Mouse (Mus musculus): ENCODE measurements around the gene Cwh43. TPM values are rescaled to one million over a fixed set of nuclear protein-coding genes. Genes with fewer than 3 reads are reported as not detected.

Gene Cwh43
- 0.32 and 0.33 TPM in 2 replicates for polyA plus RNA-seq (2015; fragmentation: Nextera tagmentation; extraction: Ambion mirVana)

DNA sequence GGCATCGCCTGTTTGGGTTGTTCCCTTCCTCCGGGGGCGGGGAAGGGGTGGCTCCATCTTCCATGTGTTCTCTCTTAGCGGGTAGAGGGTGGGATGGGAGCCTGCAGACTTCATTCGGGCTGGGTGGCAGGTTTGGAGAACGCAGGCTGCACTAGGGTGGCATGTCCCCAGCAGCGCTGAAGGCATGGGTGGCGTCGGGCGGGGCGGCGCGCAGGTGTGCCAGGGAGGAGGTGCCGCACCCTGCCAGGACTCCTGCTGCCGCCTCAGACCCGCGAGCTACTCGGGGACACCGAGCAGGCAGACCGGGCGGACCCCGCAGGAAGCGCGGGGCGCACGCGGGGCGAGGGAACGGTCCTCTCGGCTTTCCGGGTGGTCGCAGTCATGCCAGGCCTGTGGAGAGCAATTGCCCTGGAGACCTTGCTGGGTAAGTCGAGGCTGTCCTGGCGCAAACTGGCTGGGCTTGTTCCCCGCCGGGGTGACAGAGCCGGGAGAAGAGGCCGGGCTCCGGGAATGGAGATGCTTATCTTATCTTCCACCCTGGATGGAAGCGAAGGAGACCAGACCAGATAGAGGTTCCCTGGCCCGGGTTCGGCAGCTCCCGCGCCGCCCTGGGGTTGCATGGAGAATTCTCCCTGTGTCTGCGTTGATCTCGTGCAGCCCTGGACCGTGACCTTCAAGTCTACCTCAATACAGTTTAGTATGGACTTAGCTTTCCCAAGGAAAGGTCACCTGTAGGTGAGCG, at the start of gene Cwh43:
Gene Cwh43, plus strand, starts transcription at position 95 of the 742 bp plus-strand sequence.
- H3K4me2 ChIP-seq, result peak within 1 kb of the TSS; percentile 67
- H3K4me3 ChIP-seq, result peak within 1 kb of the TSS; percentile 38
- H3K9me3 ChIP-seq, result no peaks in the 10 kb centered on the region
- H3K27me3 ChIP-seq, result peaks cover 45% of the 10 kb centered on the region
- H3K9ac ChIP-seq, result peak within 1 kb of the TSS; percentile 63
- H3K4me1 ChIP-seq (replicated peaks), result peaks cover 10% of the 10 kb centered on the region
- H3K27ac ChIP-seq (replicated peaks), result no peak within 1 kb of the TSS
- peak; percentile 50 for ATAC-seq (ENCODE audit: low read depth)
- WGBS, result 2% methylated on average over 49 of the region's 49 CpGs
- H3K36me3 ChIP-seq, result no peaks in the 10 kb centered on the region

DNA sequence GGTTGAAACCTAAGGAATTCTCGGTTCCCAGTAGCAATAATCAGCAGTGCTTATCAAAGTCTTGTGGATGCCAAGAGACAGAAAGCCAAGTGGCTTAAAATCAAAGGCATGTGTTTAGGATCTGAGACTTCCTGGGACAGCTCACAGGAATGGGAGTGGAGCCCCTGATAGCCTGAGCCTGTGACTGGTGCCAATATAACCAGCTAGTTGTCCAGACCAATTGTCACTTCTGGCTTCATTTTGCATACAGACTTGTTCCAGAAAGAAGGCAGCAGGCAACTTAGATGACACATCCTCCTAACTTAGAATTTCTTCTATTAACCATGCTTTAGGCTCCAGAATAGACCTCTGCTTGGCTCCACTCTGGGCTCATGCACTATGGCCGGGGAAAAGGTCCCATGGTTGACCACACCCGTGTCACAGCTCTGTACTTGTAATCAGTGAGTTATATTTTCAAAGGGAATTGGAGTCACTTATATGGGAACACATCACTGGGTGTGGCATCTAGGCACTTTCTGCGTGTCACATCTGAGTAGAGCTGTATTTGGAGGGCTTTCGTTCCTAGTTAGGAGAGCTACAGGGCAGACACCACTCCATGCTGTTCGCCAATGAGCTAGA, 46.6 kb upstream of the Cwh43 start:
- WGBS, result 81% methylated on average over 6 of the region's 6 CpGs
- Histone ChIP-seq H3K9me3 (no peaks in the 10 kb centered on the region), H3K9ac (no peak overlapping the region), H3K27ac (replicated peaks) (no peak overlapping the region), H3K36me3 (no peaks in the 10 kb centered on the region), H3K4me2 (peak overlapping the region; percentile 39; the same call in 1 of the 2 replicates), H3K4me1 (replicated peaks) (peaks cover 20% of the 10 kb centered on the region), H3K4me3 (no peak overlapping the region), H3K27me3 (peaks cover 7% of the 10 kb centered on the region; the same call in 1 of the 2 replicates)
- no peak for ATAC-seq (ENCODE audit: low read depth)

DNA sequence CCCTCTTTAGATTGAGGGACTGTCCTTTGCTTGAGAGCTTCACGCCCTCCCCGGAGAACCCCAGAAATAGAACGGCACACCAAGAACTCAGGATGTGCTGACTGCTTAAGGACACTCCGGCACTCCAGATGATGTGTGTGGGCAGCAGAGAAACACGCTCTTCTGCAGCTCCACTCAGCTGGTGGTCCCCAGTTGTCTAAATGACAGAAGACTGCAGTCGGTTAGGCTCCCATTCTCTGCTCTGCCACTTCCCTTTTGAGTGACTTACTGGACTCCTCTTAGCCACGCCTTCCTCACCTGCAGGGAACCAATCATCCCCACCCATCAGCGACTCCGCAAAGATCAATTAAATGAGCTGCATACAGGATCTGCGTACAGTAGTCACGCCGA, 46.1 kb upstream of the Cwh43 start:
- H3K9ac ChIP-seq, result no peak overlapping the region
- no peak for ATAC-seq (ENCODE audit: low read depth)
- no peaks in the 10 kb centered on the region for H3K9me3 ChIP-seq
- H3K4me3 ChIP-seq, result no peak overlapping the region; the same call in 1 of the 2 replicates
- peaks cover 7% of the 10 kb centered on the region; the same call in 1 of the 2 replicates for H3K27me3 ChIP-seq
- no peak overlapping the region for H3K27ac ChIP-seq (replicated peaks)
- no peaks in the 10 kb centered on the region for H3K36me3 ChIP-seq
- WGBS, result 37% methylated on average over 12 of the region's 12 CpGs
- H3K4me1 ChIP-seq (replicated peaks), result peaks cover 15% of the 10 kb centered on the region
- H3K4me2 ChIP-seq, result peak overlapping the region; percentile 39

DNA sequence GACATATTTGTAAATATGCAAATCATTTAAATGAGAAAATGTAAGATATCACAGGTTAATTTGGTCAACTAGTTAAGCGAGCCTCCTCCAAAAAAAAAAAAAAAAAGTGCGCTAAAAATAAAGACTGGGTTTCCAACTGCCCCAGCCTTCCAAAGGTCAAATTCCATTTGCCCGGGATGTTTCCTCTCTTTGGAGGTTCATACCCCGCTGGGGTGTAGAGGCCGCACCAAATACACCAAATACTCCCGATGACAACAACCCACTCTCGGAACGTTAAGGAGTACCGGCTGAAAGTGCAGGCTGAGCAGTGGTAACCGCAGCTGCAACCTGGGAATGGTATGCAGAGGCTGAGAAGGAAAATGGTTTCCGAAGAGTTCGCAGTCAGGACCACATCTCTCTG, 45.6 kb upstream of the Cwh43 start:
- 33% methylated on average over 12 of the region's 12 CpGs for WGBS

DNA sequence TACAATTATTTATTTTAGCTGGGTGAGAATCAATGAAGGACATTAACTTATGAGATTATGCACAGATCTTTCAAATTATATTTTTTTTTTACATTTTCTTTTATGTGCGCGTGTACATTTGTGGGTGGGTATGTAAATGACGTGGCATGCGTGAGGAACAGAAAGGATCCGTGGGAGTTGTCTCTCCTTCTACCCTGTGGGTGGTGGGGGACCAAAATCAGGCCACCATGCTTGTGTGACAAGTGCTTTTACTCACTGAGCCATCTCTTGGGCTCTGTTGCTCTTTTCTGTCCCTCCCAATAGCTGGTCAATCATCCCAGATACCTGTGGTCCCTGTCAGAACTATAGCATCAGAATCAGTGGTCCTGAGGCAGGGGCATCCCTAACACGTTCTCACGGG, 43.5 kb upstream of the Cwh43 start:
- Histone ChIP-seq H3K4me3 (no peak overlapping the region), H3K36me3 (no peaks in the 10 kb centered on the region), H3K9ac (no peak overlapping the region), H3K4me1 (replicated peaks) (peaks cover 9% of the 10 kb centered on the region; the same call in 1 of the 2 replicates), H3K4me2 (no peak overlapping the region), H3K27ac (replicated peaks) (no peak overlapping the region), H3K9me3 (no peaks in the 10 kb centered on the region), H3K27me3 (peaks cover 7% of the 10 kb centered on the region; the same call in 1 of the 2 replicates)
- no peak for ATAC-seq (ENCODE audit: low read depth)
- 89% methylated on average over 7 of the region's 7 CpGs for WGBS

More for the DNA sequence above, 45.6 kb upstream of the Cwh43 start:
- H3K27ac ChIP-seq (replicated peaks), result no peak overlapping the region
- peak overlapping the region; percentile 39 for H3K4me2 ChIP-seq
- H3K9ac ChIP-seq, result no peak overlapping the region
- H3K9me3 ChIP-seq, result no peaks in the 10 kb centered on the region
- no peak overlapping the region for H3K4me3 ChIP-seq
- no peak for ATAC-seq (ENCODE audit: low read depth)
- peaks cover 12% of the 10 kb centered on the region for H3K4me1 ChIP-seq (replicated peaks)
- peaks cover 7% of the 10 kb centered on the region; the same call in 1 of the 2 replicates for H3K27me3 ChIP-seq
- no peaks in the 10 kb centered on the region for H3K36me3 ChIP-seq

DNA sequence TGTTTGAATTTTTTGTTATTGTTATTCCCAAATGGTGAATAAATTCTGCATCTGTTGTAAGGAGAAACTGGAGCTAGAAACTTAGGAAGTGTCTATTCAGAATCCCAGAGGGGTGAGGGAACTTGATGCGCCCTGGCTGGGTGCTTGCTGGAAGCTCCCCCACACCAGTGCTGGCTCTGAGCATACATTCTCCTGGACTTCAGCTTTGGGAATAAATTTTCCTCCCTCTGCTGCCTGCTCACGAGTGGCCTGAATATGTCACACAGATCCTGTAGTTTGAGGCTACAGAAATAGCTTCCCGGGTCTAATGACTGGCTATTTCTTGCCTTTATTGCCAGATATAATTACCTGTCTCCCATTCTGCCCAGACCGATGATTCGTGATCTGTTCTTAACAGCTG, 43.1 kb upstream of the Cwh43 start:
- no peak for ATAC-seq (ENCODE audit: low read depth)
- WGBS, result 78% methylated on average over 5 of the region's 5 CpGs
- Histone ChIP-seq H3K27ac (replicated peaks) (no peak overlapping the region), H3K4me1 (replicated peaks) (peaks cover 9% of the 10 kb centered on the region; the same call in 1 of the 2 replicates), H3K9ac (no peak overlapping the region), H3K4me2 (no peak overlapping the region), H3K27me3 (peaks cover 7% of the 10 kb centered on the region; the same call in 1 of the 2 replicates), H3K36me3 (no peaks in the 10 kb centered on the region), H3K9me3 (no peaks in the 10 kb centered on the region), H3K4me3 (no peak overlapping the region)

DNA sequence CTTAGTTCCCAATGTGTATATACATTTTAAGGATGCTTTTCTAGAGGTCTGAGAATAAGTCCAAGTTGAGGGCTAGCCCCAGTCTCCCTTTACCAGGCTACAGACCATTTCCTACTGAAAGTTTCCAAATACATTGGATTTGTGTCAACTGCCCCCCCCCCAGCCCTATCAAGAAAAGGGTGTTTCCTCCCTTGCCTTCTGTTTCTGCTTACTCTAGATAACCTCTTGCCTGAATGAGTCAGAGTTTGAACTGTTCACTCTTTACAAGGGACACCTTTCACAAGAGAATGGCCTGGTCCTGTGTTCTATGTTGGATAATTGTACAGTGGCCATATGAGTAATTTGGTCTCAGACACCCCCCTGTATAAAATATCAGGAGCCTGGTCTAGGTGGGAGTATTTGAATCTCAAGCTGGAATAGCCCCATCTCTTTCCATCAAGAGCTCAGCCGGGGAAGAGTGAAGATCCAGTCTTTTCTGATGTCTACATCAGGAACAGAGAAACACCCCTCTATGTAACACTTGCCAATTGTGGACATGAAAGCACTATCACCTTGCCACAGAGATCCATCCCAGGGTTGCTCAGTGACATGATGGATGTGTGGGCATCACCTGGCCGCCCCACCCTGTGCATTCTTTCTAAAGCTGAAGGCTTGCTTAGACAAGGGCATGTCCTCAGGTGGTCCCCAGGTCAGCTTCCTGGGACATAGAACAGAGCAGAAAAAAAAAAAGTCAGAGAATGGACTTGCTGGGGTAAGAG, 41.6 kb upstream of the Cwh43 start:
- Histone ChIP-seq H3K9ac (no peak overlapping the region), H3K27ac (replicated peaks) (no peak overlapping the region), H3K27me3 (peaks cover 5% of the 10 kb centered on the region; the same call in 1 of the 2 replicates), H3K4me2 (no peak overlapping the region), H3K4me1 (replicated peaks) (peaks cover 9% of the 10 kb centered on the region; the same call in 1 of the 2 replicates), H3K9me3 (no peaks in the 10 kb centered on the region), H3K36me3 (no peaks in the 10 kb centered on the region), H3K4me3 (no peak overlapping the region)
- no peak for ATAC-seq (ENCODE audit: low read depth)
- 90% methylated on average over 2 of the region's 2 CpGs for WGBS

DNA sequence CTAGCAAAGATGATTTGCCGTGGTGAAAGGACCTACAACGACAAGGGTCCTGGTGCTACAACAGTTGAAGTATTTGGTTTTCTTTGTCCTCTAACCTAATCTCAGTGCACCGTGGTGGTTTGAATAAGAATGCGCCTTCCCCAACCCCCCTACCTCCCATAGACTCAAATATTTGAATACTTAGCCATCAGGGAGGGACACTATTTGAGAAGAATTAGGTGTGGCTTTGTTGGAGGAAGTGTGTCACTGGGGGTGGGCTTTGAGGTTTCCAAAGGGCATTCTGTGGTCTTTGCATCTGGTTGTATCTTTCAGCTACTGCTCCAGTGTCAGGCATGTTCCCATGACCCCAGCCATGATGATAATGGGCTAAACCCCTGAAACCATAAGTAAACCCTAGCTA, 38.0 kb upstream of the Cwh43 start:
- Histone ChIP-seq H3K27ac (replicated peaks) (no peak overlapping the region), H3K27me3 (no peaks in the 10 kb centered on the region), H3K4me3 (no peak overlapping the region), H3K9me3 (no peaks in the 10 kb centered on the region), H3K4me1 (replicated peaks) (no peaks in the 10 kb centered on the region), H3K4me2 (no peak overlapping the region), H3K36me3 (no peaks in the 10 kb centered on the region), H3K9ac (no peak overlapping the region)
- ATAC-seq (ENCODE audit: low read depth), result no peak
- WGBS, result 71% methylated on average over 4 of the region's 4 CpGs

DNA sequence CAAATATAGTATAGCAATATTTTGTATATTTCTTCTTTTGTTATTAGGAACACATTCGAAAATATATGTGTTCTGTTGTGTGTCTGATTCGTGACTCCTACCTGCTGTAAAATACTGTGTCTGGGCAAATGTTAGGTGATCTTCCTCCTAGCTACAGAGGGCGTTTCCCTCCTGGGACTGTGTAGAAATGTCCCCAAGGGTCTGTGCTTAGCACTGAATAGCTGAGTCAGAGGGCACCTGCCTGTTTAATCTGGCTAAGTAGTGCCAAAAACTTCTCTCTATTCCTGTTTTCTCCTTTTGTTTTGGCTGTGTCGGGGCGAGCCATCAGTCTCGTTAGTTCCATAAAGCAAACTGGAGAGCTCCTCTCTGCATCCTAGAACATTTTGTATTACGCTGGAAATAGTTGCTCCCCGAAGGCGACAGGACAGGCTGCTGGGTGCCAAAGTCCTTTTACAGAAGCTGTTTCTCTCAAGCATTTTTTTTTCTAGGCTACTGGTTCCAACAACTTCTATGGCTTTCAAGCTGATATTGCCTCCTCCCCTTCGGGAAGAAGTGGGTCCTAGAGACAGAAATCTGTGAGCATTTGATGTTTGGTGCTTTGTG, 36.9 kb upstream of the Cwh43 start:
- Histone ChIP-seq H3K9ac (no peak overlapping the region), H3K4me3 (no peak overlapping the region), H3K9me3 (no peaks in the 10 kb centered on the region), H3K4me1 (replicated peaks) (no peaks in the 10 kb centered on the region), H3K4me2 (no peak overlapping the region), H3K36me3 (no peaks in the 10 kb centered on the region), H3K27me3 (no peaks in the 10 kb centered on the region), H3K27ac (replicated peaks) (no peak overlapping the region)
- no peak for ATAC-seq (ENCODE audit: low read depth)
- WGBS, result 83% methylated on average over 10 of the region's 10 CpGs

DNA sequence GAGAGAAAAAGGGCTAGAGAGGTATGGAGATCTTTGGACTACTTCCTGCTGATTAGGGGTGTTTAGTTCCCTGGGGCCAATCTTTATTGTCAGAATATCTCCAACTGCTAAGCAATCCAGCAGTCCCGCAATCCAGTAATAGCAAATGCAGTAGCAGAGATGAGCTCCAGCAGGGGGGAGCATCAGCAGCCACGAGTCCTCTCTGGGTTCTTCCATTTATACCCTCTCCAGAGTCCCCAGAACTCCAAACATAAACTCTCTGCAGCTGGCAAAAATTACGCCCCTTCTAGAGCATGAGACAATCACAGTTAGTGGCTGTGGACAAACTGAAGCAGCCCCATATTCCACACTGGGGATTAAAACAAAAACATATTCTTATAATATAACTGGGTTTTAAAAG, 36.1 kb upstream of the Cwh43 start:
- Histone ChIP-seq H3K36me3 (no peaks in the 10 kb centered on the region), H3K4me1 (replicated peaks) (no peaks in the 10 kb centered on the region), H3K27me3 (no peaks in the 10 kb centered on the region), H3K27ac (replicated peaks) (no peak overlapping the region), H3K9me3 (no peaks in the 10 kb centered on the region), H3K4me3 (no peak overlapping the region), H3K4me2 (no peak overlapping the region), H3K9ac (no peak overlapping the region)
- ATAC-seq (ENCODE audit: low read depth), result no peak
- 42% methylated on average over 3 of the region's 3 CpGs for WGBS

DNA sequence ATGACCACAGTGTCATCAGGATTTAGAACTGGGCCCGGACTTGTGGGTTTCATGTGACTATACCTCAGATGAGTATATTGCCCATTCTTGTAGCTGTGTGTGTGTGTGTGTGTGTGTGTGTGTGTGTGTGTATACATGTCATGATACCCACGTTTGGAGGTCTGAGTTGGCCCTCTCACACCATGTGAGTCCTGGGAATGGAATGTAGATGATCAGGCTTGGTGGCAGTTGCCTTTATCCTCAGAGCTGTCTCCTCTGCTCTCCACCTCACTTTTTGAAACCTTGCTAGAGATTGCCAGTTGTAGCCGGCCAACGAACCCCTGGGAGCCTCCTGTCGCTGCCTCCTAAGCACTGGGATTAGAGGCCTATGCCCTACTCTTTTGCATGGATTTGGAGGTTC, 33.3 kb upstream of the Cwh43 start:
- Histone ChIP-seq H3K4me2 (no peak overlapping the region), H3K27me3 (no peaks in the 10 kb centered on the region), H3K27ac (replicated peaks) (no peak overlapping the region), H3K9ac (no peak overlapping the region), H3K4me1 (replicated peaks) (no peaks in the 10 kb centered on the region), H3K36me3 (no peaks in the 10 kb centered on the region), H3K4me3 (no peak overlapping the region), H3K9me3 (no peaks in the 10 kb centered on the region)
- ATAC-seq (ENCODE audit: low read depth), result no peak
- 85% methylated on average over 5 of the region's 5 CpGs for WGBS

DNA sequence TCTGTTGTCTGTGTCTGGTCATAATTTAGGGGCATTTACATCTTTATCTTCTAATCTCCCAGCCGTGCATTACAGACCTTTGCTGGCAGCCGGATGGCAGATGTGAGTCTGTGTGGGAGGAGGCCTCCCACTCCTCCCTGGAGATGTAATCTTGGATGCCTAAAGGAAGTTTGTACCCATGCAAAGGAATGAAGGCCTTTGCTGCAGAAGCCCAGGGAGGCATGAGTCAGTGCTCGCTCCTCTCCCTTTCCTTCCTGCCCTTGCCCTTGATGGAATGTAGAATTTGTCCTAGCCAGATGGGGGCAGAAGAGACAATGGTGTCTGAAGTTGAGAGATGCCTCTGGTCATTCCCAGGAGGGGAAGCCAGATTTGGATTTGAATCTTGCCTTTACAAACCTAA, 32.7 kb upstream of the Cwh43 start:
- Histone ChIP-seq H3K4me2 (no peak overlapping the region), H3K36me3 (no peaks in the 10 kb centered on the region), H3K9me3 (no peaks in the 10 kb centered on the region), H3K27me3 (no peaks in the 10 kb centered on the region), H3K4me1 (replicated peaks) (no peaks in the 10 kb centered on the region), H3K27ac (replicated peaks) (no peak overlapping the region), H3K9ac (no peak overlapping the region), H3K4me3 (no peak overlapping the region)
- no peak for ATAC-seq (ENCODE audit: low read depth)
- 66% methylated on average over 3 of the region's 3 CpGs for WGBS

All from neural tube, embryonic 13.5 days (tissue).